Mouse (Mus musculus): ENCODE measurements around the gene Parm1. TPM values are rescaled to one million over a fixed set of nuclear protein-coding genes. Genes with fewer than 3 reads are reported as not detected.

Parm1 gene
- polyA plus RNA-seq (2015; fragmentation: Nextera tagmentation; extraction: Ambion mirVana) = 6.2 and 6.6 TPM in 2 replicates

- no peaks in the 10 kb centered on the region for H3K36me3 ChIP-seq (replicated peaks)
- ATAC-seq (replicated peaks) = peak; percentile 97
- 0 out of 2 replicates have a peak, but pooled peaks cover 2% of the 10 kb centered on the region for H3K27me3 ChIP-seq (replicated peaks)
- peak within 1 kb of the TSS; percentile 52 for H3K9ac ChIP-seq
- peak within 1 kb of the TSS; percentile 94 for H3K4me2 ChIP-seq
- no peaks in the 10 kb centered on the region for H3K9me3 ChIP-seq
- WGBS = under 1% methylated on average over 48 of the region's 48 CpGs
- peaks cover 21% of the 10 kb centered on the region for H3K4me1 ChIP-seq
- H3K4me3 ChIP-seq = peak within 1 kb of the TSS; percentile 51
- no peak within 1 kb of the TSS for H3K27ac ChIP-seq
These were observed at the start of gene Parm1 for GRCm38 (mm10) chr5:91517480-91518301. Gene Parm1 (plus strand): TSS chr5:91517615.

- H3K9me3 ChIP-seq = no peaks in the 10 kb centered on the region
- H3K4me3 ChIP-seq = no peak overlapping the region
- no peaks in the 10 kb centered on the region for H3K36me3 ChIP-seq (replicated peaks)
- H3K4me1 ChIP-seq = no peaks in the 10 kb centered on the region
- no peak overlapping the region for H3K4me2 ChIP-seq
- H3K27me3 ChIP-seq (replicated peaks) = no peaks in the 10 kb centered on the region
- 94% methylated on average over 7 of the region's 7 CpGs for WGBS
- no peak for ATAC-seq (replicated peaks)
- H3K9ac ChIP-seq = no peak overlapping the region
- no peak overlapping the region for H3K27ac ChIP-seq
These were observed 42.2 kb upstream of the Parm1 start for GRCm38 (mm10) chr5:91475241-91475640.

- H3K27me3 ChIP-seq (replicated peaks) = no peaks in the 10 kb centered on the region
- no peaks in the 10 kb centered on the region for H3K4me1 ChIP-seq
- ATAC-seq (replicated peaks) = no peak
- WGBS = 90% methylated on average over 7 of the region's 7 CpGs
- H3K4me2 ChIP-seq = no peak overlapping the region
- H3K27ac ChIP-seq = no peak overlapping the region
- no peak overlapping the region for H3K9ac ChIP-seq
- no peaks in the 10 kb centered on the region for H3K36me3 ChIP-seq (replicated peaks)
- no peaks in the 10 kb centered on the region for H3K9me3 ChIP-seq
- H3K4me3 ChIP-seq = no peak overlapping the region
These were observed 40.6 kb upstream of the Parm1 start for GRCm38 (mm10) chr5:91476863-91477262.

GRCm38 (mm10) chr5:91478673-91479072 is 38.7 kb upstream of the Parm1 start:
- ATAC-seq (replicated peaks) = no peak
- no peak overlapping the region for H3K4me3 ChIP-seq
- no peak overlapping the region for H3K9ac ChIP-seq
- 90% methylated on average over 4 of the region's 4 CpGs for WGBS
- no peaks in the 10 kb centered on the region for H3K9me3 ChIP-seq
- no peaks in the 10 kb centered on the region for H3K36me3 ChIP-seq (replicated peaks)
- no peak overlapping the region for H3K4me2 ChIP-seq
- H3K27ac ChIP-seq = no peak overlapping the region
- H3K27me3 ChIP-seq (replicated peaks) = no peaks in the 10 kb centered on the region
- H3K4me1 ChIP-seq = no peaks in the 10 kb centered on the region

GRCm38 (mm10) chr5:91480129-91480528 is 37.3 kb upstream of the Parm1 start:
- Histone ChIP-seq H3K4me2 (no peak overlapping the region), H3K27ac (no peak overlapping the region), H3K4me1 (no peaks in the 10 kb centered on the region), H3K4me3 (no peak overlapping the region), H3K36me3 (replicated peaks) (no peaks in the 10 kb centered on the region), H3K9ac (no peak overlapping the region), H3K27me3 (replicated peaks) (no peaks in the 10 kb centered on the region), H3K9me3 (no peaks in the 10 kb centered on the region)
- no peak for ATAC-seq (replicated peaks)
- 84% methylated on average over 1 of the region's 1 CpGs for WGBS

GRCm38 (mm10) chr5:91484324-91484723 is 33.1 kb upstream of the Parm1 start:
- Histone ChIP-seq H3K27me3 (replicated peaks) (no peaks in the 10 kb centered on the region), H3K36me3 (replicated peaks) (no peaks in the 10 kb centered on the region), H3K27ac (no peak overlapping the region), H3K4me1 (no peaks in the 10 kb centered on the region), H3K9me3 (no peaks in the 10 kb centered on the region), H3K9ac (no peak overlapping the region), H3K4me3 (no peak overlapping the region), H3K4me2 (no peak overlapping the region)
- no peak for ATAC-seq (replicated peaks)
- 89% methylated on average over 1 of the region's 1 CpGs for WGBS

- no peak overlapping the region for H3K4me2 ChIP-seq
- H3K9ac ChIP-seq = no peak overlapping the region
- H3K4me3 ChIP-seq = no peak overlapping the region
- H3K4me1 ChIP-seq = no peaks in the 10 kb centered on the region
- 78% methylated on average over 5 of the region's 5 CpGs for WGBS
- H3K27me3 ChIP-seq (replicated peaks) = no peaks in the 10 kb centered on the region
- no peaks in the 10 kb centered on the region for H3K36me3 ChIP-seq (replicated peaks)
- no peak overlapping the region for H3K27ac ChIP-seq
- no peaks in the 10 kb centered on the region for H3K9me3 ChIP-seq
- no peak for ATAC-seq (replicated peaks)
These were observed 23.0 kb upstream of the Parm1 start for GRCm38 (mm10) chr5:91494456-91494855.

- no peak for ATAC-seq (replicated peaks)
- WGBS = 80% methylated on average over 1 of the region's 1 CpGs
- H3K27me3 ChIP-seq (replicated peaks) = no peaks in the 10 kb centered on the region
These were observed 16.1 kb upstream of the Parm1 start for GRCm38 (mm10) chr5:91501361-91501760.

GRCm38 (mm10) chr5:91502366-91502765 is 15.0 kb upstream of the Parm1 start:
- 87% methylated on average over 2 of the region's 2 CpGs for WGBS
- no peaks in the 10 kb centered on the region for H3K4me1 ChIP-seq
- H3K27ac ChIP-seq = no peak overlapping the region

More at GRCm38 (mm10) chr5:91501361-91501760, 16.1 kb upstream of the Parm1 start:
- H3K9me3 ChIP-seq = no peaks in the 10 kb centered on the region
- H3K27ac ChIP-seq = no peak overlapping the region
- no peak overlapping the region for H3K4me2 ChIP-seq
- H3K4me3 ChIP-seq = no peak overlapping the region
- no peaks in the 10 kb centered on the region for H3K4me1 ChIP-seq
- H3K36me3 ChIP-seq (replicated peaks) = no peaks in the 10 kb centered on the region
- no peak overlapping the region for H3K9ac ChIP-seq

GRCm38 (mm10) chr5:91504320-91504922 is 13.0 kb upstream of the Parm1 start:
- no peaks in the 10 kb centered on the region for H3K4me1 ChIP-seq
- no peaks in the 10 kb centered on the region for H3K9me3 ChIP-seq
- no peak overlapping the region for H3K27ac ChIP-seq
- H3K27me3 ChIP-seq (replicated peaks) = no peaks in the 10 kb centered on the region
- H3K4me3 ChIP-seq = no peak overlapping the region
- no peak for ATAC-seq (replicated peaks)
- no peak overlapping the region for H3K9ac ChIP-seq
- no peak overlapping the region for H3K4me2 ChIP-seq
- no peaks in the 10 kb centered on the region for H3K36me3 ChIP-seq (replicated peaks)
- WGBS = 70% methylated on average over 5 of the region's 5 CpGs

More at GRCm38 (mm10) chr5:91502366-91502765, 15.0 kb upstream of the Parm1 start:
- Histone ChIP-seq H3K4me3 (no peak overlapping the region), H3K27me3 (replicated peaks) (no peaks in the 10 kb centered on the region), H3K9me3 (no peaks in the 10 kb centered on the region), H3K9ac (no peak overlapping the region), H3K36me3 (replicated peaks) (no peaks in the 10 kb centered on the region), H3K4me2 (no peak overlapping the region)
- no peak for ATAC-seq (replicated peaks)

- peak overlapping the region; percentile 51 for H3K4me3 ChIP-seq
- WGBS = 23% methylated on average over 6 of the region's 6 CpGs
- H3K9ac ChIP-seq = no peak overlapping the region
- H3K4me2 ChIP-seq = peak overlapping the region; percentile 94
- 0 out of 2 replicates have a peak, but pooled peaks cover 2% of the 10 kb centered on the region for H3K27me3 ChIP-seq (replicated peaks)
- ATAC-seq (replicated peaks) = no peak
- H3K36me3 ChIP-seq (replicated peaks) = no peaks in the 10 kb centered on the region
- peaks cover 21% of the 10 kb centered on the region for H3K4me1 ChIP-seq
- H3K27ac ChIP-seq = no peak overlapping the region
- H3K9me3 ChIP-seq = no peaks in the 10 kb centered on the region
These were observed 338 bp upstream of the Parm1 start for GRCm38 (mm10) chr5:91517077-91517476.

- no peaks in the 10 kb centered on the region for H3K36me3 ChIP-seq (replicated peaks)
- H3K4me1 ChIP-seq = peaks cover 21% of the 10 kb centered on the region
- H3K4me2 ChIP-seq = peak overlapping the region; percentile 94
- 4% methylated on average over 16 of the region's 16 CpGs for WGBS
- H3K9me3 ChIP-seq = no peaks in the 10 kb centered on the region
- H3K4me3 ChIP-seq = peak overlapping the region; percentile 51
- H3K9ac ChIP-seq = peak overlapping the region; percentile 52; the same call in 1 of the 2 replicates
- ATAC-seq (replicated peaks) = peak; percentile 6; the same call in 1 of the 2 replicates
- H3K27me3 ChIP-seq (replicated peaks) = 0 out of 2 replicates have a peak, but pooled peaks cover 2% of the 10 kb centered on the region
- no peak overlapping the region for H3K27ac ChIP-seq
These were observed 931 bp downstream of the Parm1 start for GRCm38 (mm10) chr5:91518302-91518790.

Data from midbrain, embryonic 15.5 days (tissue).